Mouse (Mus musculus) liver, embryonic 14.5 days (tissue): Measurements from ENCODE around the gene Man2b2.

ENCODE experiments used
- CTCF ChIP-seq: IDR thresholded peaks from 2 replicates; pipeline ENCODE4 v1.5.1; 2016; ENCODE audit warnings: antibody characterized with exemption, low read depth, control low read depth
- EP300 ChIP-seq: IDR thresholded peaks from 2 replicates; pipeline ENCODE4 v1.6.1; 2016; ENCODE audit warnings: antibody characterized with exemption, low read depth

GRCm38 (mm10) chr5:36766958-36767703, 63.3 kb downstream of the Man2b2 start:
- TF ChIP-seq CTCF (no peak), EP300 (no peak)
